Mouse (Mus musculus): ENCODE measurements around the gene Unc80. TPM values are rescaled to one million over a fixed set of nuclear protein-coding genes. Genes with fewer than 3 reads are reported as not detected.

Gene Unc80
- polyA plus RNA-seq, 1 experiment from 2014 or later, result 11.1 TPM

DNA sequence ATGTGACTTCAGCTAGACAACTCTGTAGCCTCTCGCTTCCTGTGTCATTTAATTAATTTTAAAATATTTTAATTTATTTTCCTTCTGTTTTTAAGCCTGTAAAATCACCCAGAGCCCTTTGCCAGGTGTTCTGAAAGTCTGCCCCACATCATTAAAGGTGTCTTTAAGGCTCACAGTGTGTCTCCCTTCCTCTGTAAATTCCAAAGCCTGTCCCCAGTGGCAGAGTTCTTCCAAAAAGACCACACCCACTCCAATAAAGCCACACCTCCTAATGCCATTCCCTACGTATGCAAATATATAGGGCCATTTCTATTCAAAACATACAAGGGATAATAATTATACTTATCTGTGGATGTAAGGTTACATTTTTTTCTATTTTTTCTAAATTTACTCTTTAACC is 94.2 kb downstream of the Unc80 start:
- no peak overlapping the region for H3K4me3 ChIP-seq (replicated peaks; ENCODE audit: low read length)
- H3K4me2 ChIP-seq (replicated peaks), result no peak overlapping the region
- H3K9me3 ChIP-seq (ENCODE audit: control insufficient read depth, low read length), result no peaks in the 10 kb centered on the region
- H3K9ac ChIP-seq, result no peak overlapping the region
- ATAC-seq (ENCODE audit: low FRiP score) (no peak), DNase-seq (ENCODE audit: low spot score) (no peak)
- WGBS, result 75% methylated on average over 2 of the region's 2 CpGs
- H3K4me1 ChIP-seq (replicated peaks; ENCODE audit: control insufficient read depth, insufficient read depth, low read length), result no peaks in the 10 kb centered on the region
- no peaks in the 10 kb centered on the region for H3K36me3 ChIP-seq (replicated peaks; ENCODE audit: control insufficient read depth, insufficient read depth)
- no peaks in the 10 kb centered on the region for H3K27me3 ChIP-seq (ENCODE audit: control insufficient read depth, insufficient read depth, low read length)
- H3K27ac ChIP-seq, result no peak overlapping the region

- H3K9ac ChIP-seq, result no peak overlapping the region
- DNase-seq (ENCODE audit: low spot score) (no peak), ATAC-seq (ENCODE audit: low FRiP score) (no peak)
- no peaks in the 10 kb centered on the region for H3K4me1 ChIP-seq (replicated peaks; ENCODE audit: control insufficient read depth, insufficient read depth, low read length)
- H3K4me2 ChIP-seq (replicated peaks), result no peak overlapping the region
- WGBS, result 61% methylated on average over 13 of the region's 13 CpGs
- H3K4me3 ChIP-seq (replicated peaks; ENCODE audit: low read length), result no peak overlapping the region
- H3K9me3 ChIP-seq (ENCODE audit: control insufficient read depth, low read length), result no peaks in the 10 kb centered on the region
- no peaks in the 10 kb centered on the region for H3K36me3 ChIP-seq (replicated peaks; ENCODE audit: control insufficient read depth, insufficient read depth)
- H3K27me3 ChIP-seq (ENCODE audit: control insufficient read depth, insufficient read depth, low read length), result no peaks in the 10 kb centered on the region
- H3K27ac ChIP-seq, result no peak overlapping the region
Observed at GRCm38 (mm10) chr1:66569736-66570135, 101.6 kb downstream of the Unc80 start.

- no peak overlapping the region for H3K4me2 ChIP-seq (replicated peaks)
- no peaks in the 10 kb centered on the region; the same call in 1 of the 2 replicates for H3K36me3 ChIP-seq (replicated peaks; ENCODE audit: control insufficient read depth, insufficient read depth)
- no peak for DNase-seq (ENCODE audit: low spot score)
- no peak overlapping the region for H3K27ac ChIP-seq
- no peaks in the 10 kb centered on the region for H3K4me1 ChIP-seq (replicated peaks; ENCODE audit: control insufficient read depth, insufficient read depth, low read length)
- H3K4me3 ChIP-seq (replicated peaks; ENCODE audit: low read length), result no peak overlapping the region
- no peak overlapping the region for H3K9ac ChIP-seq
- no peaks in the 10 kb centered on the region for H3K27me3 ChIP-seq (ENCODE audit: control insufficient read depth, insufficient read depth, low read length)
- H3K9me3 ChIP-seq (ENCODE audit: control insufficient read depth, low read length), result no peaks in the 10 kb centered on the region
- no peak for ATAC-seq (ENCODE audit: low FRiP score)
Observed at GRCm38 (mm10) chr1:66597163-66597788, 129.1 kb downstream of the Unc80 start.

DNA sequence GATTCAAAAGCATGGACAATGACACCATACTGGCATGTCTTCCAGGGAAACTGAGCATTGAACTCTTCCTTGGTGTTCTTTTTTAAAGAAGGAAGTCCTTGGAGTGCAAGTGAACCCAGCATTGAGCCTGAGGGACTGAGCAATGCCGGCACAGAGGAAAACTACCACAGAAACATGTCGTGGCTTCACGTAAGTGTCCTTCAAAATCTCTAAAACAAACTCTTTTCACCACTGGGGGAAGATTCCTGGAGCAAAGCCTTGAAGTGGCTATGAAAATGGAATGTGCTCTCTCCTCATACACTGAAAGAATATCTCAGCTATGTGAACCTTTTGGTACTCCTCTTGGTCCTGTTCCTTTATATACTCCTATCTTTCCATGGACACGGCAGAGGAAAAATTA is 140.1 kb downstream of the Unc80 start:
- Histone ChIP-seq H3K9me3 (ENCODE audit: control insufficient read depth, low read length) (no peaks in the 10 kb centered on the region), H3K4me3 (replicated peaks; ENCODE audit: low read length) (no peak overlapping the region), H3K4me1 (replicated peaks; ENCODE audit: control insufficient read depth, insufficient read depth, low read length) (no peaks in the 10 kb centered on the region), H3K4me2 (replicated peaks) (no peak overlapping the region), H3K27ac (no peak overlapping the region), H3K27me3 (ENCODE audit: control insufficient read depth, insufficient read depth, low read length) (no peaks in the 10 kb centered on the region), H3K9ac (no peak overlapping the region), H3K36me3 (replicated peaks; ENCODE audit: control insufficient read depth, insufficient read depth) (no peaks in the 10 kb centered on the region; the same call in 1 of the 2 replicates)
- ATAC-seq (ENCODE audit: low FRiP score), result no peak
- 95% methylated on average over 4 of the region's 4 CpGs for WGBS
- no peak for DNase-seq (ENCODE audit: low spot score)

DNA sequence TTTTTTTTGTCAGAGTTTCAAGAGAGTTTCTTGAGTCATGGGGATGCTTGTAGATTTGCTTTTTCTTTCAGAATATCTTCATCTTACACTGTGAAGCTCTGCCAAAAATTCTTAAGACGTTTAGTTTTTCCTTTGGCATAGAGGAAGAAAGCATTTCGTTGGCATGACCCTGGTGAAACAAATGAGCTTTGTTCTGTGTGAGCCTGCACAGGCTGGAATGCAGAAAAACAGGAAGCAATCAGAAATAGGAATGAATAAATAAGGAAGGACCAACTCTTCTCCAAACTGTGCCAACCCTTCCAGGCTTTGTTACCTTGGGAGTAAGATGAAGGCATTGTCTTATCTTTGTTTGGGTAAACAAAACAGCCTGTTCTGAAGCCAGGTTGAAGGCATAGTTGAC is 149.0 kb downstream of the Unc80 start:
- DNase-seq (ENCODE audit: low spot score) (no peak), ATAC-seq (ENCODE audit: low FRiP score) (no peak)
- H3K4me2 ChIP-seq (replicated peaks), result no peak overlapping the region
- H3K9ac ChIP-seq, result no peak overlapping the region
- peaks cover under 1% of the 10 kb centered on the region; the same call in 1 of the 2 replicates for H3K36me3 ChIP-seq (replicated peaks; ENCODE audit: control insufficient read depth, insufficient read depth)
- no peak overlapping the region for H3K27ac ChIP-seq
- H3K27me3 ChIP-seq (ENCODE audit: control insufficient read depth, insufficient read depth, low read length), result no peaks in the 10 kb centered on the region
- no peak overlapping the region for H3K4me3 ChIP-seq (replicated peaks; ENCODE audit: low read length)
- 41% methylated on average over 2 of the region's 2 CpGs for WGBS
- H3K4me1 ChIP-seq (replicated peaks; ENCODE audit: control insufficient read depth, insufficient read depth, low read length), result no peaks in the 10 kb centered on the region
- H3K9me3 ChIP-seq (ENCODE audit: control insufficient read depth, low read length), result no peaks in the 10 kb centered on the region

- Histone ChIP-seq H3K9ac (no peak overlapping the region), H3K36me3 (replicated peaks; ENCODE audit: control insufficient read depth, insufficient read depth) (no peaks in the 10 kb centered on the region), H3K4me2 (replicated peaks) (no peak overlapping the region), H3K27ac (peak overlapping the region; percentile 38; the same call in 1 of the 2 replicates), H3K27me3 (ENCODE audit: control insufficient read depth, insufficient read depth, low read length) (no peaks in the 10 kb centered on the region), H3K9me3 (ENCODE audit: control insufficient read depth, low read length) (no peaks in the 10 kb centered on the region), H3K4me3 (replicated peaks; ENCODE audit: low read length) (no peak overlapping the region), H3K4me1 (replicated peaks; ENCODE audit: control insufficient read depth, insufficient read depth, low read length) (0 out of 2 replicates have a peak, but pooled peaks cover 4% of the 10 kb centered on the region)
- 50% methylated on average over 2 of the region's 2 CpGs for WGBS
- DNase-seq (ENCODE audit: low spot score), result peak; percentile 52
- ATAC-seq (ENCODE audit: low FRiP score), result peak; percentile 70; the same call in 1 of the 2 replicates
Observed at GRCm38 (mm10) chr1:66638177-66638576, 170.0 kb downstream of the Unc80 start.

DNA sequence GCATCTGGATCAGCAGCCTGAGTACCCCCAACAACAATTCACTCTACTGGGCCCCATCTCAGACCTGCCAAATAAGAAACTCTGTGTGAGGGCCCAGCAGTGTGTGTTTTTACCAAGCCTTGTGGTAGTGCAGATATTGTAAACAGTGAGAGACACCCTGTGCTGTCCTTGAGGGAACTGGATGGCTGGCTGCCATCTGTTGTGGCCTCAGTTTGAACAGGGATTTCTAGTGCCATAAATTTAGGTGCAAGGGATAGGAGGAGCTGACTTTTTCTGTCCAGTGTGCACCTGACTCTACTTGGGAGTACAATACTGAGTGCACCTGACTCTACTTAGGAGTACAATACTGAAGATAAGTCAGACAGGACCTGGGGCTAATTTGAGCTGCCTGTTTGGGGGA is 178.7 kb downstream of the Unc80 start:
- Histone ChIP-seq H3K4me3 (replicated peaks; ENCODE audit: low read length) (no peak overlapping the region), H3K9me3 (ENCODE audit: control insufficient read depth, low read length) (no peaks in the 10 kb centered on the region), H3K4me1 (replicated peaks; ENCODE audit: control insufficient read depth, insufficient read depth, low read length) (no peaks in the 10 kb centered on the region), H3K36me3 (replicated peaks; ENCODE audit: control insufficient read depth, insufficient read depth) (no peaks in the 10 kb centered on the region), H3K27me3 (ENCODE audit: control insufficient read depth, insufficient read depth, low read length) (no peaks in the 10 kb centered on the region), H3K4me2 (replicated peaks) (no peak overlapping the region), H3K27ac (no peak overlapping the region), H3K9ac (no peak overlapping the region)
- DNase-seq (ENCODE audit: low spot score) (no peak), ATAC-seq (ENCODE audit: low FRiP score) (no peak)

GRCm38 (mm10) chr1:66649568-66649967 is 181.4 kb downstream of the Unc80 start:
- H3K4me2 ChIP-seq (replicated peaks), result no peak overlapping the region
- 90% methylated on average over 6 of the region's 6 CpGs for WGBS
- no peaks in the 10 kb centered on the region for H3K4me1 ChIP-seq (replicated peaks; ENCODE audit: control insufficient read depth, insufficient read depth, low read length)
- DNase-seq (ENCODE audit: low spot score) (no peak), ATAC-seq (ENCODE audit: low FRiP score) (no peak)
- no peak overlapping the region for H3K9ac ChIP-seq
- no peak overlapping the region for H3K27ac ChIP-seq
- no peaks in the 10 kb centered on the region for H3K9me3 ChIP-seq (ENCODE audit: control insufficient read depth, low read length)
- no peak overlapping the region for H3K4me3 ChIP-seq (replicated peaks; ENCODE audit: low read length)
- H3K36me3 ChIP-seq (replicated peaks; ENCODE audit: control insufficient read depth, insufficient read depth), result no peaks in the 10 kb centered on the region; the same call in 1 of the 2 replicates
- no peaks in the 10 kb centered on the region for H3K27me3 ChIP-seq (ENCODE audit: control insufficient read depth, insufficient read depth, low read length)

DNA sequence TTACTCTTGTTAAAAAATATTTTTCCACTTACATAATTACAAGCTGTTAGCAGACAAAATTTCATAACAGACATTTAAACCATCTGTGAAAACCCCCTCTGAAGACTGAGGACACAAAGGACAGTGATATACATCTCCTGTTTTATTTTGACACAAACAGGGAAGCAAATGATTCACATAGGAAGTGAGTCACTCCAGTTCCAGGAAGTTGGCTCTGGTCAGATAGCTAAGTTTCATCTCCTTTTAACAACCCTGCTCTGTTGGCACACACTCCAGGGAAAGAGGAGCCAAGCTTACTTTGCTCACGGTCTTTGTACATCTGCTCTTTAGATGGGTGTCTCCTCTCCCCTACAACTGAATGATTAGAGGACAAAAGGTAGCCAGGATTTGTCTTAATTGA is 181.8 kb downstream of the Unc80 start:
- DNase-seq (ENCODE audit: low spot score), result no peak
- ATAC-seq (ENCODE audit: low FRiP score), result no peak
- Histone ChIP-seq H3K9me3 (ENCODE audit: control insufficient read depth, low read length) (no peaks in the 10 kb centered on the region), H3K27me3 (ENCODE audit: control insufficient read depth, insufficient read depth, low read length) (no peaks in the 10 kb centered on the region), H3K4me2 (replicated peaks) (no peak overlapping the region), H3K4me1 (replicated peaks; ENCODE audit: control insufficient read depth, insufficient read depth, low read length) (peaks cover 1% of the 10 kb centered on the region; the same call in 1 of the 2 replicates), H3K27ac (no peak overlapping the region), H3K9ac (no peak overlapping the region), H3K4me3 (replicated peaks; ENCODE audit: low read length) (no peak overlapping the region), H3K36me3 (replicated peaks; ENCODE audit: control insufficient read depth, insufficient read depth) (no peaks in the 10 kb centered on the region; the same call in 1 of the 2 replicates)
- WGBS, result 58% methylated on average over 1 of the region's 1 CpGs

Measured in hindbrain, embryonic 14.5 days (tissue).